Mouse (Mus musculus) midbrain, postnatal 0 days (tissue): ENCODE measurements around the gene Slc11a1. TPM values are rescaled to one million over a fixed set of nuclear protein-coding genes. Genes with fewer than 3 reads are reported as not detected.

ENCODE experiments used
- ATAC-seq: fragments of 200-750 bp; cut with Nextera tagmentation; 2 replicates; pipeline ENCODE4 v1.8.0; 2017; ENCODE audit warnings: moderate number of reproducible peaks, mild to moderate bottlenecking, moderate TSS enrichment, moderate library complexity; ENCODE audit not compliant: low FRiP score
- DNase-seq: peaks from one replicate; pipeline ENCODE4 v3.0.0-alpha.2; 2015; ENCODE audit warnings: low spot score
- H3K27ac ChIP-seq: fragments of 300-500 bp; sonication (generic); 2 replicates; pipeline ENCODE4 v1.5.1; 2014; ENCODE audit warnings: low read depth, mild to moderate bottlenecking, low read length, mixed read lengths
- H3K27me3 ChIP-seq: fragments of 300-500 bp; sonication (generic); 2 replicates; pipeline ENCODE4 v1.6.1; 2014; ENCODE audit warnings: low read length, control low read depth, mixed read lengths; ENCODE audit not compliant: insufficient read depth
- H3K36me3 ChIP-seq: fragments of 300-500 bp; sonication (generic); 2 replicates; pipeline ENCODE4 v1.6.1; 2014; ENCODE audit warnings: low read length, control low read depth, mixed read lengths; ENCODE audit not compliant: insufficient read depth
- H3K4me1 ChIP-seq: fragments of 300-500 bp; sonication (generic); 2 replicates; pipeline ENCODE4 v1.6.1; 2014; ENCODE audit warnings: mild to moderate bottlenecking, control low read depth, antibody characterized with exemption, low read length, mixed read lengths; ENCODE audit not compliant: insufficient read depth
- H3K4me2 ChIP-seq: fragments of 300-500 bp; sonication (generic); 2 replicates; pipeline ENCODE4 v1.6.1; 2014; ENCODE audit warnings: low read depth, mild to moderate bottlenecking, low read length, mixed read lengths; ENCODE audit not compliant: poor library complexity, severe bottlenecking
- H3K4me3 ChIP-seq: fragments of 300-500 bp; sonication (generic); 2 replicates; pipeline ENCODE4 v1.5.1; 2014; ENCODE audit warnings: low read depth, mild to moderate bottlenecking, low read length, moderate library complexity
- H3K9ac ChIP-seq: fragments of 300-500 bp; sonication (generic); replicated peaks from 2 replicates; pipeline ENCODE4 v1.6.1; 2014; ENCODE audit warnings: mild to moderate bottlenecking, low read length, moderate library complexity, mixed read lengths; ENCODE audit not compliant: poor library complexity, severe bottlenecking
- H3K9me3 ChIP-seq: fragments of 300-500 bp; sonication (generic); 2 replicates; pipeline ENCODE4 v1.6.1; 2016; ENCODE audit warnings: low read length, control low read depth
- CTCF ChIP-seq: IDR thresholded peaks from 2 replicates; pipeline ENCODE4 v1.5.1; 2016; ENCODE audit warnings: antibody characterized with exemption, mild to moderate bottlenecking
- WGBS: fragments of 180-500 bp; shearing (Covaris S2); extraction: QIAGEN DNeasy Blood & Tissue Kit; methylation state at CpG from one replicate; pipeline ENCODE4 v1.1.7; 2014; 5-methylcytosine and 5-hydroxymethylcytosine counted together
- polyA plus RNA-seq: library from polyadenylated mRNA; unstranded; fragments of >200 nt; fragmentation: Nextera tagmentation; extraction: Ambion mirVana; gene quantifications from 2 replicates; pipeline ENCODE4 v1.2.1, GENCODE M21; 2015
- total RNA-seq: library from RNA; depleted of rRNA; stranded (reverse); fragments of >200 nt; gene quantifications from 2 replicates; pipeline ENCODE4 v1.2.3, GENCODE M21; 2014

Slc11a1 gene
- total and polyA plus RNA-seq, 2 experiments from 2014 or later, result 1.3 to 12.6 TPM

- Histone ChIP-seq H3K9me3 (no peaks in the 10 kb centered on the region), H3K36me3 (no peaks in the 10 kb centered on the region), H3K4me2 (no peak overlapping the region), H3K4me1 (0 out of 2 replicates have a peak, but pooled peaks cover 2% of the 10 kb centered on the region), H3K4me3 (no peak overlapping the region), H3K27ac (no peak overlapping the region), H3K9ac (no peak overlapping the region), H3K27me3 (no peaks in the 10 kb centered on the region)
- 88% methylated on average over 3 of the region's 3 CpGs for WGBS
- ATAC-seq, result no peak
- no peak for DNase-seq
- no peak for TF ChIP-seq CTCF
These were observed 40.4 kb upstream of the Slc11a1 start for GRCm38 (mm10) chr1:74334607-74335006.

- no peak for ATAC-seq
These were observed 40.0 kb upstream of the Slc11a1 start for GRCm38 (mm10) chr1:74335033-74335432.

GRCm38 (mm10) chr1:74335436-74336170 lies 39.4 kb upstream of the Slc11a1 start:
- DNase-seq (no peak), ATAC-seq (no peak)
- no peaks in the 10 kb centered on the region for H3K9me3 ChIP-seq
- H3K36me3 ChIP-seq, result no peaks in the 10 kb centered on the region
- H3K27me3 ChIP-seq, result no peaks in the 10 kb centered on the region
- 0 out of 2 replicates have a peak, but pooled peaks cover 2% of the 10 kb centered on the region for H3K4me1 ChIP-seq
- no peak overlapping the region for H3K4me3 ChIP-seq
- TF ChIP-seq CTCF, result no peak
- no peak overlapping the region for H3K27ac ChIP-seq
- 74% methylated on average over 6 of the region's 6 CpGs for WGBS
- H3K4me2 ChIP-seq, result no peak overlapping the region
- no peak overlapping the region for H3K9ac ChIP-seq

More at GRCm38 (mm10) chr1:74335033-74335432, 40.0 kb upstream of the Slc11a1 start:
- no peaks in the 10 kb centered on the region for H3K9me3 ChIP-seq
- H3K36me3 ChIP-seq, result no peaks in the 10 kb centered on the region
- DNase-seq, result no peak
- TF ChIP-seq CTCF, result no peak
- H3K4me1 ChIP-seq, result 0 out of 2 replicates have a peak, but pooled peaks cover 2% of the 10 kb centered on the region
- H3K27me3 ChIP-seq, result no peaks in the 10 kb centered on the region
- H3K4me2 ChIP-seq, result no peak overlapping the region
- H3K27ac ChIP-seq, result no peak overlapping the region
- H3K4me3 ChIP-seq, result no peak overlapping the region
- H3K9ac ChIP-seq, result no peak overlapping the region
- 58% methylated on average over 4 of the region's 4 CpGs for WGBS

- Histone ChIP-seq H3K27ac (no peak overlapping the region), H3K9me3 (no peaks in the 10 kb centered on the region), H3K27me3 (no peaks in the 10 kb centered on the region), H3K4me2 (no peak overlapping the region), H3K4me3 (no peak overlapping the region), H3K9ac (no peak overlapping the region), H3K4me1 (0 out of 2 replicates have a peak, but pooled peaks cover 2% of the 10 kb centered on the region), H3K36me3 (no peaks in the 10 kb centered on the region)
- 79% methylated on average over 3 of the region's 3 CpGs for WGBS
- no peak for ATAC-seq
- no peak for DNase-seq
- no peak for TF ChIP-seq CTCF
These were observed 37.7 kb upstream of the Slc11a1 start for GRCm38 (mm10) chr1:74337241-74337771.

- H3K27me3 ChIP-seq, result no peaks in the 10 kb centered on the region
- no peaks in the 10 kb centered on the region for H3K9me3 ChIP-seq
- no peak overlapping the region for H3K9ac ChIP-seq
- no peak for DNase-seq
- WGBS, result 81% methylated on average over 5 of the region's 5 CpGs
- TF ChIP-seq CTCF, result no peak
- ATAC-seq, result no peak
- H3K36me3 ChIP-seq, result no peaks in the 10 kb centered on the region
- H3K4me1 ChIP-seq, result 0 out of 2 replicates have a peak, but pooled peaks cover 2% of the 10 kb centered on the region
- no peak overlapping the region for H3K27ac ChIP-seq
- no peak overlapping the region for H3K4me2 ChIP-seq
- H3K4me3 ChIP-seq, result no peak overlapping the region
These were observed 37.0 kb upstream of the Slc11a1 start for GRCm38 (mm10) chr1:74338013-74338412.

- Histone ChIP-seq H3K4me1 (0 out of 2 replicates have a peak, but pooled peaks cover 2% of the 10 kb centered on the region), H3K4me3 (no peak overlapping the region), H3K9ac (no peak overlapping the region), H3K27me3 (no peaks in the 10 kb centered on the region), H3K9me3 (no peaks in the 10 kb centered on the region), H3K36me3 (no peaks in the 10 kb centered on the region), H3K4me2 (no peak overlapping the region), H3K27ac (no peak overlapping the region)
- ATAC-seq, result no peak
- no peak for TF ChIP-seq CTCF
- no peak for DNase-seq
- WGBS, result 60% methylated on average over 4 of the region's 4 CpGs
These were observed 36.4 kb upstream of the Slc11a1 start for GRCm38 (mm10) chr1:74338626-74339025.
